Mouse (Mus musculus): ENCODE measurements at regions not wholly inside any gene's neighbourhood (a gene's known extent, or its start where the extent isn't known, plus 50 kb on each side); places are given as distances from the start of the nearest gene placed in this dataset.

GRCm38 (mm10) chr17:4199698-4200153 is 503.7 kb upstream of the Nox3 start:
- DNase-seq (ENCODE audit: low spot score) = no peak

GRCm38 (mm10) chr17:4201300-4201699 is 505.2 kb upstream of the Nox3 start:
- no peak for DNase-seq (ENCODE audit: low spot score)

- no peak for DNase-seq (ENCODE audit: low spot score)
Observed at GRCm38 (mm10) chr17:4208142-4208925, 512.3 kb upstream of the Nox3 start.

- DNase-seq (ENCODE audit: low spot score) = no peak
Observed at GRCm38 (mm10) chr17:4209650-4210049, 513.6 kb upstream of the Nox3 start.

GRCm38 (mm10) chr17:4212586-4212985 is 516.5 kb upstream of the Nox3 start:
- no peak for DNase-seq (ENCODE audit: low spot score)

GRCm38 (mm10) chr17:4214970-4215369 is 518.9 kb upstream of the Nox3 start:
- no peak for DNase-seq (ENCODE audit: low spot score)

- DNase-seq (ENCODE audit: low spot score) = no peak
Observed at GRCm38 (mm10) chr17:4216203-4216602, 520.1 kb upstream of the Nox3 start.

- DNase-seq (ENCODE audit: low spot score) = no peak
Observed at GRCm38 (mm10) chr17:4216750-4217149, 520.7 kb upstream of the Nox3 start.

- DNase-seq (ENCODE audit: low spot score) = no peak
Observed at GRCm38 (mm10) chr17:4220661-4221360, 524.8 kb upstream of the Nox3 start.

- no peak for DNase-seq (ENCODE audit: low spot score)
Observed at GRCm38 (mm10) chr17:4227889-4228288, 531.8 kb upstream of the Nox3 start.

- no peak for DNase-seq (ENCODE audit: low spot score)
Observed at GRCm38 (mm10) chr17:4229969-4230368, 533.9 kb upstream of the Nox3 start.

GRCm38 (mm10) chr17:4250476-4250875 is 554.4 kb upstream of the Nox3 start:
- no peak for DNase-seq (ENCODE audit: low spot score)

GRCm38 (mm10) chr17:4265471-4265870 is 569.4 kb upstream of the Nox3 start:
- DNase-seq (ENCODE audit: low spot score) = no peak

GRCm38 (mm10) chr17:4265946-4266345 is 569.9 kb upstream of the Nox3 start:
- no peak for DNase-seq (ENCODE audit: low spot score)

- no peak for DNase-seq (ENCODE audit: low spot score)
Observed at GRCm38 (mm10) chr17:4266487-4266886, 570.4 kb upstream of the Nox3 start.

GRCm38 (mm10) chr17:4268380-4268779 is 572.3 kb upstream of the Nox3 start:
- DNase-seq (ENCODE audit: low spot score) = no peak

- no peak for DNase-seq (ENCODE audit: low spot score)
Observed at GRCm38 (mm10) chr17:4272456-4272855, 576.4 kb upstream of the Nox3 start.

GRCm38 (mm10) chr17:4276722-4277121 is 580.7 kb upstream of the Nox3 start:
- no peak for DNase-seq (ENCODE audit: low spot score)

GRCm38 (mm10) chr17:4278239-4278827 is 582.3 kb upstream of the Nox3 start:
- no peak for DNase-seq (ENCODE audit: low spot score)

GRCm38 (mm10) chr17:4281451-4281850 is 585.4 kb upstream of the Nox3 start:
- no peak for DNase-seq (ENCODE audit: low spot score)

- no peak for DNase-seq (ENCODE audit: low spot score)
Observed at GRCm38 (mm10) chr17:4291418-4291817, 595.4 kb upstream of the Nox3 start.

GRCm38 (mm10) chr17:4296521-4297155 is 600.6 kb upstream of the Nox3 start:
- DNase-seq (ENCODE audit: low spot score) = no peak

GRCm38 (mm10) chr17:4297156-4297535 is 601.1 kb upstream of the Nox3 start:
- DNase-seq (ENCODE audit: low spot score) = no peak
